Mouse (Mus musculus): ENCODE data around the gene Spock2. TPM values are rescaled to one million over a fixed set of nuclear protein-coding genes. Genes with fewer than 3 reads are reported as not detected.
A peak's percentile ranks its signal among the peaks of the same experiment; 100 is the strongest.

Spock2 gene
- polyA plus RNA-seq, 1 experiment from 2014 or later = 8.6 TPM

GRCm38 (mm10) chr10:60084065-60084464 is 22.0 kb upstream of the Spock2 start:
- no peak overlapping the region for H3K27ac ChIP-seq (replicated peaks)
- no peaks in the 10 kb centered on the region for H3K9me3 ChIP-seq
- 94% methylated on average over 4 of the region's 4 CpGs for WGBS
- no peak for DNase-seq (ENCODE audit: low spot score)
- H3K4me1 ChIP-seq = peaks cover 18% of the 10 kb centered on the region
- no peaks in the 10 kb centered on the region for H3K36me3 ChIP-seq (replicated peaks)
- no peaks in the 10 kb centered on the region for H3K27me3 ChIP-seq (replicated peaks; ENCODE audit: low read depth, poor library complexity, severe bottlenecking)
- no peak overlapping the region for H3K4me3 ChIP-seq

- H3K9me3 ChIP-seq = no peaks in the 10 kb centered on the region
- no peaks in the 10 kb centered on the region for H3K36me3 ChIP-seq (replicated peaks)
- H3K4me1 ChIP-seq = peaks cover 7% of the 10 kb centered on the region; the same call in 1 of the 2 replicates
- H3K4me3 ChIP-seq = no peak overlapping the region
- no peaks in the 10 kb centered on the region; the same call in 1 of the 2 replicates for H3K27me3 ChIP-seq (replicated peaks; ENCODE audit: low read depth, poor library complexity, severe bottlenecking)
- no peak overlapping the region for H3K27ac ChIP-seq (replicated peaks)
- no peak for DNase-seq (ENCODE audit: low spot score)
- 85% methylated on average over 2 of the region's 2 CpGs for whole genome bisulfite sequencing
Measured at GRCm38 (mm10) chr10:60092311-60092710, 13.7 kb upstream of the Spock2 start.

GRCm38 (mm10) chr10:60093751-60094150 is 12.3 kb upstream of the Spock2 start:
- 82% methylated on average over 2 of the region's 2 CpGs for WGBS
- H3K27ac ChIP-seq (replicated peaks) = no peak overlapping the region
- H3K27me3 ChIP-seq (replicated peaks; ENCODE audit: low read depth, poor library complexity, severe bottlenecking) = no peaks in the 10 kb centered on the region; the same call in 1 of the 2 replicates
- no peak overlapping the region for H3K4me3 ChIP-seq
- no peak for DNase-seq (ENCODE audit: low spot score)
- 0 out of 2 replicates have a peak, but pooled peaks cover 7% of the 10 kb centered on the region for H3K36me3 ChIP-seq (replicated peaks)
- no peaks in the 10 kb centered on the region for H3K9me3 ChIP-seq
- H3K4me1 ChIP-seq = peaks cover 7% of the 10 kb centered on the region; the same call in 1 of the 2 replicates

GRCm38 (mm10) chr10:60095558-60095957 is 10.5 kb upstream of the Spock2 start:
- Histone ChIP-seq H3K4me3 (no peak overlapping the region), H3K4me1 (peaks cover 7% of the 10 kb centered on the region; the same call in 1 of the 2 replicates), H3K27ac (replicated peaks) (no peak overlapping the region), H3K9me3 (no peaks in the 10 kb centered on the region), H3K27me3 (replicated peaks; ENCODE audit: low read depth, poor library complexity, severe bottlenecking) (no peaks in the 10 kb centered on the region; the same call in 1 of the 2 replicates), H3K36me3 (replicated peaks) (peaks cover 12% of the 10 kb centered on the region)
- DNase-seq (ENCODE audit: low spot score) = no peak
- 95% methylated on average over 2 of the region's 2 CpGs for WGBS

GRCm38 (mm10) chr10:60096302-60096701 is 9.7 kb upstream of the Spock2 start:
- DNase-seq (ENCODE audit: low spot score) = no peak
- Histone ChIP-seq H3K27me3 (replicated peaks; ENCODE audit: low read depth, poor library complexity, severe bottlenecking) (no peaks in the 10 kb centered on the region; the same call in 1 of the 2 replicates), H3K4me1 (peaks cover 5% of the 10 kb centered on the region; the same call in 1 of the 2 replicates), H3K4me3 (no peak overlapping the region), H3K9me3 (no peaks in the 10 kb centered on the region), H3K27ac (replicated peaks) (no peak overlapping the region), H3K36me3 (replicated peaks) (peaks cover 12% of the 10 kb centered on the region)
- 71% methylated on average over 1 of the region's 1 CpGs for WGBS

DNA sequence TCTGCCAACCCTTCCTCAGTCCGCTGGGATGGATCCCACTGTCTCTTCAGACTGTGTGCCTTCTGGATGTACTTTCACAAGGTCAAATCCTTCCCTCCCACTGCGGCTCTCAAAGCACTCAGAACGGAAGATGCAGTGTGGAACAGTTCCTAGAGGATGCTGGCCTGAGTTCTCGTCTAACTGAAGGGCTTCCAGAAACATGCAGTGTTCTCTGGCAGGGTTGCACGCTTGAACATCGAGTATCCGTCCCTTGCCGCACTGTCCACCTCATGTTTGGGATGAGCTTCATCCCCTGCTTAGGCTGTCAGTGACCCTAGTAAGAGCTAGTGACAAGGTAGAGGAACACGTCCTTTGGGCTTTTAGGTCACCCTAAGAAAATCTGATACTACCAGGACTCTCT is 8.9 kb upstream of the Spock2 start:
- DNase-seq (ENCODE audit: low spot score) = no peak
- Histone ChIP-seq H3K9me3 (no peaks in the 10 kb centered on the region), H3K4me3 (no peak overlapping the region), H3K27ac (replicated peaks) (no peak overlapping the region; the same call in 1 of the 2 replicates), H3K36me3 (replicated peaks) (peaks cover 12% of the 10 kb centered on the region), H3K27me3 (replicated peaks; ENCODE audit: low read depth, poor library complexity, severe bottlenecking) (no peaks in the 10 kb centered on the region; the same call in 1 of the 2 replicates), H3K4me1 (peaks cover 4% of the 10 kb centered on the region; the same call in 1 of the 2 replicates)
- WGBS = 92% methylated on average over 9 of the region's 9 CpGs

DNA sequence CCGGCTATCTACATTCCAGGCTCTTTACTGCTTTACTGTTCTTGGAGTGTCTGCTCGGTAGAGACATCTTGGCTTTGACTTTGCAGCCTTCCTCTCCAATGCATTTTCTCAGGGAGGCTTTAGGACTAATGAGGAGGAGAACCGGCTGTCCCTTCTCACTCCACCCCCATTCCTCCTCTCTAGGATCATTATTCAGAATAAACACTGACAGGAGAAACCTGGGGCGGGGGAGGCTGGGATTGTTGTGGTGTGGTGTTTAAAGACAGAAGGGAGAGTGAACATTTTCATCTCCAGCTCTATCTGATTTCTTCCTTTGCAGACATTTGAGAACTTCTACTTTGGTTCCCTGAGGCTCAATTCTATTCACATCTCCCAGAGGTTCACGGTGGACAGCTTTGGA is 8.2 kb upstream of the Spock2 start:
- 86% methylated on average over 5 of the region's 5 CpGs for WGBS

DNA sequence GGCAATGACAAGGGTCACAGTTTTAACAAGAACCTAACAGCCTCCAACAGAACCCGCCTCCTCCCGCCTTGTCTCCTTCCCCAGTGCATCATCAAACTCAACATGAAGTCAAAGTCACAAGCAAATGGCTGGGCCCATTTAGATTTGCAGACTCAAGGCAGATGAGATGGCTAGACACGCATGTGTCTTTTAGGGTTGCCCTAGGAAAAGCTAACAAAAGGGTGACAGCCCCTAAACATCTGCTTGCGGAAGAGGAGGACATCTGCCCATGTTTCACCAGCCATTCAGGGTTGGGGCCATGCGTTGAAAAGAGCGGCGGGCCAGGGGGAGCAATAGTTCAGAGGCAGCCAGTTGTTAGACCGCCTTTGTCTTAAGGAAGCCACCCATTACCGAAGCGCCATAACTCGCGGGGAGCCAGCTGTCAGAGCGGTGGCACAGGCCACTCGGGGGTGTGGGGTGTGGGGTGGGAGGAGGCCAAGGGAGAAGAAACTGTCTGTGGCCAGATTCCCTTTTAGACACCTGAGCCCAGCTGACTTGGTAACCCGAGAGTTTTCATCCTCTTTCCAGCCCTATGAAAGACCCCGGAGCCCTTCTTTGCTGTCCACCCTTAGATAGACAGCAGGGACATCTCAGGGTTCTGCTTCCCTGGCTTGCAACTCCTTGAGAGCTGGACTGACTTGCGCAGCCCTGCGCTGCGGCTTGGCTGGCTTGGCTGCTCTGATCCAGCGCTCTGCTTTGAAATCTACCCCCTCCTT is 451 bp upstream of the Spock2 start:
- Histone ChIP-seq H3K27me3 (replicated peaks; ENCODE audit: low read depth, poor library complexity, severe bottlenecking) (peaks cover 77% of the 10 kb centered on the region), H3K4me1 (peaks cover 35% of the 10 kb centered on the region), H3K9me3 (no peaks in the 10 kb centered on the region), H3K36me3 (replicated peaks) (no peaks in the 10 kb centered on the region), H3K4me3 (peak overlapping the region; percentile 65), H3K27ac (replicated peaks) (peak overlapping the region; percentile 30; the same call in 1 of the 2 replicates)
- no peak for DNase-seq (ENCODE audit: low spot score)
- WGBS = 15% methylated on average over 20 of the region's 20 CpGs

More for the DNA sequence above, 8.2 kb upstream of the Spock2 start:
- Histone ChIP-seq H3K27me3 (replicated peaks; ENCODE audit: low read depth, poor library complexity, severe bottlenecking) (0 out of 2 replicates have a peak, but pooled peaks cover 1% of the 10 kb centered on the region), H3K36me3 (replicated peaks) (peaks cover 12% of the 10 kb centered on the region), H3K9me3 (no peaks in the 10 kb centered on the region), H3K27ac (replicated peaks) (no peak overlapping the region), H3K4me3 (no peak overlapping the region), H3K4me1 (peaks cover 4% of the 10 kb centered on the region; the same call in 1 of the 2 replicates)
- DNase-seq (ENCODE audit: low spot score) = no peak

- Histone ChIP-seq H3K27ac (replicated peaks) (peak overlapping the region; percentile 61), H3K36me3 (replicated peaks) (no peaks in the 10 kb centered on the region), H3K27me3 (replicated peaks; ENCODE audit: low read depth, poor library complexity, severe bottlenecking) (peaks cover 88% of the 10 kb centered on the region), H3K4me1 (peaks cover 35% of the 10 kb centered on the region), H3K4me3 (peak overlapping the region; percentile 65), H3K9me3 (no peaks in the 10 kb centered on the region)
- DNase-seq (ENCODE audit: low spot score) = peak; percentile 76
- under 1% methylated on average over 57 of the region's 57 CpGs for WGBS
Measured at GRCm38 (mm10) chr10:60106531-60107186, 640 bp downstream of the Spock2 start.

DNA sequence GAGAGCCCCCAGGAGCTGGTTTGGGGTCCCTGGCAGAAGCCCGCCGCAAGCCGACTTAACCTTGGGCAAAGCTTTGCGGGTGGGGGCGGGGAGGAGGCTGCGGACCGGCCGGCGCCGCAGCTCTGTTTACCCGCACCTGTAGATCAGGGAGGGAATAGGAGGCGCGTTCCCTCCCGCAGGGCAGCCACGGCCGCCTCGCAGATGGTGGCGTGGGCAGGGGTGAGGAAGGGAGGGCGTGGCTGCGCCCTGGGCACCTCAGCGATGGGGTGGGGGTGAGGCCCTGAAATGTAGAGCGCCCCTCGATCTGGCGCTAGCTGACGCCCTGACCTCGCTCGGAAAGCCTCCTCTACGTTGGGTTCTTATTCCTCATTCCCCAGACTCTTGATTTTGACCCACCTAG is 1.4 kb downstream of the Spock2 start:
- WGBS = 2% methylated on average over 28 of the region's 28 CpGs
- Histone ChIP-seq H3K36me3 (replicated peaks) (no peaks in the 10 kb centered on the region), H3K27me3 (replicated peaks; ENCODE audit: low read depth, poor library complexity, severe bottlenecking) (peaks cover 88% of the 10 kb centered on the region), H3K9me3 (no peaks in the 10 kb centered on the region), H3K4me1 (peaks cover 35% of the 10 kb centered on the region), H3K4me3 (peak overlapping the region; percentile 65), H3K27ac (replicated peaks) (peak overlapping the region; percentile 61; the same call in 1 of the 2 replicates)
- DNase-seq (ENCODE audit: low spot score) = peak; percentile 39

GRCm38 (mm10) chr10:60108321-60109111 is 2.5 kb downstream of the Spock2 start:
- H3K4me3 ChIP-seq = peak overlapping the region; percentile 26; the same call in 1 of the 2 replicates
- H3K9me3 ChIP-seq = no peaks in the 10 kb centered on the region
- H3K27ac ChIP-seq (replicated peaks) = no peak overlapping the region
- peaks cover 35% of the 10 kb centered on the region for H3K4me1 ChIP-seq
- peak; percentile 29 for DNase-seq (ENCODE audit: low spot score)
- H3K27me3 ChIP-seq (replicated peaks; ENCODE audit: low read depth, poor library complexity, severe bottlenecking) = peaks cover 85% of the 10 kb centered on the region
- no peaks in the 10 kb centered on the region for H3K36me3 ChIP-seq (replicated peaks)
- WGBS = 35% methylated on average over 17 of the region's 17 CpGs

- WGBS = 79% methylated on average over 8 of the region's 8 CpGs
Measured at GRCm38 (mm10) chr10:60109336-60109735, 3.3 kb downstream of the Spock2 start.

More at GRCm38 (mm10) chr10:60109336-60109735, 3.3 kb downstream of the Spock2 start:
- Histone ChIP-seq H3K27ac (replicated peaks) (no peak overlapping the region), H3K4me1 (peaks cover 35% of the 10 kb centered on the region), H3K27me3 (replicated peaks; ENCODE audit: low read depth, poor library complexity, severe bottlenecking) (peaks cover 82% of the 10 kb centered on the region), H3K9me3 (no peaks in the 10 kb centered on the region), H3K4me3 (no peak overlapping the region), H3K36me3 (replicated peaks) (no peaks in the 10 kb centered on the region)
- no peak for DNase-seq (ENCODE audit: low spot score)

All from embryonic facial prominence, embryonic 10.5 days (tissue).